Mouse (Mus musculus) CD4-positive, CD25-positive, alpha-beta regulatory T cell, adult 2 months (primary cell): Measurements from ENCODE around the gene Cd244a.

Experiments
- DNase-seq: peaks from one replicate; pipeline ENCODE4 v3.0.0-alpha.2; 2012; ENCODE audit warnings: low read depth, low spot score

The Cd244a gene

DNA sequence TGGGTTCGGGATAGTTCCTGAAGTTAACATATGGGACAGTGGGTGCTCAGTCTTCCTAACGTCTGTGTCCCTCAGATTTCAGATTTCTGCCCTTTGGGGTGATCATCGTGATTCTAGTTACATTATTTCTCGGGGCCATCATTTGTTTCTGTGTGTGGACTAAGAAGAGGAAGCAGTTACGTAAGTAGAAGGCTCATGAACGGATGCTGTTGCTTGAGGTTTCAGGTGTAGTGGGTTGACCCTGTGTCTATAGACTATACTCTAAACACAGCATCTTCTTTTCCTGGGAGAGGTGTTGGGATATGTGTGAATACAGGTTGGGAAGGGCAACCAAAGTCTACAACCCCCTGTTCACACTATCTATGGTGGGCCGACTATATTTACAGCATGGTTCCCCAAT, 18.2 kb downstream of the Cd244a start:
- no peak for DNase-seq

DNA sequence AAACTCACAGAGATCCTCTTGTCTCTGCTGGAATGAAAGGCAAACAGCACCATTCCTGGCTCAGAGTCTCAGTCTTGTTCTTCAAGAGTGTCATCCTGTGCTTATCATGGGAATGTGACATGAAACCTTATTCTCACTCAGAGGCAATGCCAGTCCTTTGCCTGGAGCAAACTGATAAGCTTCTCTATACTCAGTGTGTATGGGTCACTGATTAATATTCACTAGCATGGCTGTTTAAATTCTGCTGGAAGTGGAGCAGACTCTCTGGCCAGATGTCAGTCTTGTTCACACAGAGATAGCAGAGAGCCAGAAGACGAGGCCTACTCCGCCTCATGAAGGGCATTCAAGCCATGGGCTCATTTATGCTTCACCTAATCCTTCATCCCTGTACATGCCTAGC, 25.6 kb downstream of the Cd244a start:
- no peak for DNase-seq

DNA sequence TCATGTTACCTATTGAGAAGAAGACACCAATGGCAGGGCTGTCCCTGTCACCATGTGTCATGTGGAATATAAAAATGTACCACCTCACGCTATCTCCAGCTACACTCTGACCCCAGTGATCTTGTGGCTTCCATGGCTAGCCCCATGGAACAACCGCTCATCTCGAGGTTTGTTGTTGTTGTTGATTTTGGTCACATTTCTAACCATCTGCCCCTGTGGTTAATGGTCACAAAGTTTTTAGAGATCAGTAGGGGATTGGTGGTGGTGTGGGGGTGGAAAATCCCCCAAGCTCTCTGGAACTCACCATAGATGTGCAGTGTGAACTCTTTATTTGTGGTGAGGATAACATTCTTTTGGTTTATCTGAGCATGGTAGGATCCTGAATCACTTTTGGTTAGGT, 45.7 kb downstream of the Cd244a start:
- no peak for DNase-seq

DNA sequence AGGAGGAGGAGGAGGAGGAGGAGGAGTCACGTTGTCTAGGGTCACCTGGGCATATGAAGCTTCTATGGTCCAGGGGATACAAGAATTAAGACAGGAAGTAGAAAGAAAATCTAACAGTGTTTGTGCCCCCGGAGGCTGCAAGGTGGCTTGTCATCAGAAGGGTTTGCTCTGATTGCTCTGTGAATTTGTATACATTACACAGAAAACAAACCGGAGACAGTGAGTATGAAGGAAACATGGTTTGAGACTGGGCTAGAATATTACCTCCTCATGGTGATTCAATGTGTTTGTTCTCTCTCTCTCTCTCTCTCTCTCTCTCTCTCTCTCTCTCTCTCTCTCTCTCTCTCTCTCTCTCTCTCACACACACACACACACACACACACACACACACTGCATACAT, 47.7 kb downstream of the Cd244a start:
- peak; percentile 43 for DNase-seq

DNA sequence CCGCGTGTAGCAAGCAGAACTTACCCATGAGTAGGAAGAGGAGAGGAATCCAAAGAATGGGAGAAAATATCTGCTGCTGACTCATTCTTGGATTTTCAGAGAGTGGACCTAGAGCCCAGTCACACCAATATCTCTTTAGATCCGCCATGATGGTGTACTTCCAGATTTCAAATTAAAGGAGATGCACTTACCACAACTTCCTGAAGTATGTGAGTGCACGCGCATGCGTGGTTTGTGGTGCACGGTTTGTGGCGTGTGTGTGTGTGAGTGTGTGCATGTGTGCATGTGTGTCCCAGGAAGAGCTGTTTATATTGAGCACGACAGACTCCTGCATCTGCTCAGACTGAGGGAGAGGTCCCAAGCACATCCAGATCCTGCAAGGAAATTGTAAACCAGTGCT, 48.2 kb downstream of the Cd244a start, which contains the start of gene Ly9:
TSS of gene Ly9 (minus strand) at position 235 of the 400 bp plus-strand sequence.
- DNase-seq: peak; percentile 93

DNA sequence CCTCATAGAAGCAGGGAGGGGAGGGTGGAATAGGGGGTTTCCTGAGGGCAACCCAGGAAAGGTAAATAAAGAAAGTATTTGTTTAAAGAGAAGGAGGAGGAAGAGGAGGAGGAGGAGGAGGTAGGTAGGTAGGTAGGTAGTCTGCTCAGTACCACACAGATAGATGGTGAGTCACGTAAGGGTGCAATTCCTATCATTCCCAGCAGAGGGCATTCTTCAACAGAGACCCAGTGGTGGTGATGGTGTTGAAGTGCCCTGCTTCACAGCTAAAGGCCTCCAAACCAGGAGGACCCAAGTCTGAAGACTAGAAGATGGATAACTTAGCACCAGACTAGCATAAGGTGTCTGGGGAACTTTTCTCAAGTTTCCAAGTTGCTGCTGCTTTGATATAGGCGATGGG, 51.0 kb downstream of the Cd244a start:
- DNase-seq: peak; percentile 75

DNA sequence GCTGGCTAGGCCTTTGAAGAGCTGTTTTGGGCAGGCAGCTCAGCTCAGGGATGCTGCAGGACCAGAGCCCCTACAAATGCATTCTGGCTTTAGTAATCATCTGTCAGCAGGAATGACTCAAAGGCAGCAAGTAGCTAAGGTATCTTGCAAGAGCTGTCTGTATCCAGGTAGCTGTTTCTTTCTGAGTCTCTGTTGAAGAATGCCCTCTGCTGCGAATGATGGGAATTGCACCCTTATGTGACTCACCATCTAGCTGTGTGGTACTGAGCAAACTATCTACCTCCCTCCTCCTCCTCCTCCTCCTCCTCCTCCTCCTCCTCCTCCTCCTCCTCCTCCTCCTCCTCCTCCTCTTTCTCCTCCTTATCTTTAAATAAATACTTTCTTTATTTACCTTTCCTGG, 51.8 kb downstream of the Cd244a start:
- DNase-seq: peak; percentile 73

DNA sequence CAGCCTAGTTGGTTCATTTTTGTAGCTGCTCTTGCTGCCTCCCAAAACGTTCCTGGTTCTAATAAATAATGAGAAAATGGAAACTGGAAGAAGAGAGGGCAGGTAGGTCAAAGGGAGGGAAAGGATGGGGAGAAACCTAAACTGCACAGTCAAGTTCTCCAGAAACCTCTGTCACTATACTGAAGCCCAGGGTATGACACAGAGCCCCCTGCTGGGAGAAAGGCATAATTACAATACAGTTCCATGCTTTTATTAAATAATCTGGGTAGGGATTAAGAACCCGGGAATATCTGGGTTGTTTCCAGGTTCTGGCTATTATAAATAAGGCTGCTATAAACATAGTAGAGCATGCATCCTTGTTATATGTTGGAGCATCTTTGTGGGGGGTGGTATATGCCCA, 55.0 kb downstream of the Cd244a start:
- DNase-seq: peak; percentile 69

DNA sequence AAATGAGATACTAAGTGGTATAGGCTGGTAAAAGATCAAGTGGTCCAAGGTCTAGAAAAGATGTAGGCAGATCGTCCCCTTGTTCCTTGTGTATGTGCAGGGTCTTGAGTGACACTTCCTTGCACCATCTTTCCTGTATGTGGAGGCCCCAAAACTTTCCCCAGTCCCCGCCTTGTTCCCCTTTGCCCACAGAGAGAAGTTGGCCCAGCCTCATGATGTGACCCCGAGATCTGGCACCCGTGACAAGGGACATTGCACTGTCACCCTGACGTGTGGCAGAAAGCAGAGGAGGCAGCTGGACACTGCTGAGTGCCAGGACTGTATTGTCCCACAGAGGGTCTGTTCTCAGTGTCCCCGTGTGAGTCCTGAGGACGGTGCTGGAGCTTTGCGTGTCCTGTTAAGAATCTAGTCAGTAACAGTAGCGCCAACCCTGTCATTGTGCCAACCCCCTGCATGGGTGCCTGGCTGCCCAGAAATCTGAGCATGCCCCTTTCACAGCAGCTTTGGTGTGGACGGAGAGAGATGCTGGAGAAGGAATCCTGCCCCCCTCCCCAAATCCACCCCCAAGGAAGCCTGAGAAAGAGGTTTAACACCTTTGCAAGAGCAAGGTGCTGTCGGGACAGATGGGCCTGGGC, 58.0 kb downstream of the Cd244a start:
- DNase-seq: no peak

DNA sequence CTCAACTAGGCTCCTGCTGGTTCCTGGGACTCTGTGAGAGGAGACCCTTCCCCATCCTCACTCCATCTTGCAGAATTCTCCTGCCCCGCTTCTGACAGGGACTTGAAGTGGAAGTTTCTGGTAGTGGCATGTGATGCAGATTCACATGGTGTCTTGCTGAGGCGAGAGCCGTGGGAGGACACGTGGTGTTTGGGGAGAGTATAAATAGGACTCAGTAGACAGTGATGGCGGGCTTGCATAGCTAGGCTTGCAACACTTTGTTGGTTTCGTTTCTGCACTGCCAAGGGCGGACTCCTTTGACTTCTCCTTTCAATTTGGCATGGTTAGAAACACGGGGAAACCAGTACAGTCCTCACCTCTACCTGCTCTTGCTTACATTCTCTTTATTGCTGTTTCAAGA, 60.0 kb downstream of the Cd244a start:
- peak; percentile 49 for DNase-seq

DNA sequence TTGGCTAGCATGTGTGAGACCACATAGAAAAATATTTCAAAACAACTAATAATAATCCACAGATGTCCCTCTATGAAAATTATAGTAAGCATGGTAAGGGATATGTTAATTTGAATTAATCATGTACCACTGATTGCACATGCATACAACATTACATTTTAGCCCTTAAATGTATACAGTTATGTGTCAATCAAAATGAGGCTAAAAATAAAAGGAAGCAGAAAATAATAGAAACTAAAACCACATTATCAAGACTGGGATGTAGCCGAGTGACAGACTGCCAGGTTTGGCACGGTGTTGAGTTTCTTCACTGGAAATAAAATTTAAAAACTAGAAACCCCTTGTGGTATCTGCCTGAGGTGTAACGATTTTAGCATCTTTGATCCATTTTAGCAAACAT, 60.7 kb downstream of the Cd244a start:
- no peak for DNase-seq

DNA sequence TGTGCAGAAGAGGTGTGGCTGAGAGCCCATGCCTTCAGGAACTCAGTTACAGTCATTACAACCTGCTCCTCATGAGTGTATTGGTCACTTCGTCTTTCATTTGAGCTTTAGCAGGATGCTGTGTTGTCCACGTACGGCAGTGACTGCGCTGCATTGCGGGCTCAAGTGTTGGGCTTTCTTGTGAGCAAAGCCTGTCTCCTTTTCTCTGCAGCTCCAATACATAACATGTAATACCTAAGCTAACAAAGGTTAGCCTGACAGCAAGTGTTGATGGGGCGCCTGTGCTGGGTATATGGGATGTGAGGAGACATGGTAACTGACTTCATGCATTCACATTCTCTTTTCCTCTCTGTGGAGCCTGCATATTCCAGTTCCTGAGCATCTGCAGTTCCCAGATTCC, 61.1 kb downstream of the Cd244a start:
- no peak for DNase-seq

DNA sequence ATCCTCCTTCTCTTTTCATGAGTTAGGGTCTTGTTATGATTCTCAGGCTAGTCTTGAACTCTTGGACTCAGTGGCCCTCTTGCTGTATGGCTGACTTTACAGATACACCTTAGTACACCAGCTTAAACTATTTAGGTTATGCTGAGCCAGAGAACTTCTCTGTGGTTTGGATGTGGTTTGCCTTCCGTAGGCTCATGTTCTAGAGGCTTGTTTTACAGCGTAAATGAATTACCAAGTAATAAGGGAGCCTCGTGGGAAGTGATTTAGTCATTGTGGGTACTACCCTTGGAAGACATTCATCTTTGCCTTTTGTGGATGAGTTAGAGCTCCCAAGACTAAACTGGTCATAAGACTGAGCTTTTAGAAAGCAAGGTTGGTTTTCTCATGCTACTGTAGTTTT, 68.8 kb downstream of the Cd244a start:
- no peak for DNase-seq

DNA sequence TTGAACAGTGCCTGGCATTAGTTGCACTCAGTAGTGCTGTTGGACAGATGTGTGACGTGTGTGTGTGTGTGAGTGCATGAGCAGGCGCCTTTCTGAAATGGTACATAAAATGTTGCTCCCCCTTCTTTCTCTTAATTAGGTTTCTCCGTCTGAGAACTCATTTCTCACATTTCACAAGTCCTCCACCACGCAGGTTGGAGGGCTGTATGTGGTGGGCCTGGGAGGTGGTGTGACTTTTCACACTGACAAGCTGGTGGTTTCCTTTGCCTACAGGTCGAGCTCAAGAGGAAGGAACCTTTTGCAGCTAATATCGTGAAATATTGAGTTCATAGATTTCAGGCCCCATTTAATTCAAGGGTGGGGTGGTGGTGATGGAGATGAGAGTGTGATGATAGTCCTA, 70.2 kb downstream of the Cd244a start:
- no peak for DNase-seq

DNA sequence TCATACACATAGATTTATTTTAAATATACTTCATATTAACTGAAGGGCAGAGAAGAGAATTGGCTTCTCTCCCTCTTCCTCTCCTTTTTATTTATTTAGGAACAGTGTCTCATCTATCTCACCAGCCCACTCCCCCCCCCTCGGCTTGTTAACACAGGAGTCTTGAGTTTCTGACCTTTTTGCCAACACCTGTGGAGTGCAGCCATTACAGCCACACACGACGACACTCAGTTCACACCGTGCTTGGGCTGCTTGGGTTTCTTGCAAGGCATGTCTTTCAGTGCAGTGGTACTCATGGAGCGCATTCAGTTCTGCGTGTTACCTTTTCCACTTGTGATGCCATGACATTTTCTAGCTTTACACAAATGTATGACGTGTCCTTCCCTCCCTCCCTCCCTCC, 71.0 kb downstream of the Cd244a start:
- no peak for DNase-seq

DNA sequence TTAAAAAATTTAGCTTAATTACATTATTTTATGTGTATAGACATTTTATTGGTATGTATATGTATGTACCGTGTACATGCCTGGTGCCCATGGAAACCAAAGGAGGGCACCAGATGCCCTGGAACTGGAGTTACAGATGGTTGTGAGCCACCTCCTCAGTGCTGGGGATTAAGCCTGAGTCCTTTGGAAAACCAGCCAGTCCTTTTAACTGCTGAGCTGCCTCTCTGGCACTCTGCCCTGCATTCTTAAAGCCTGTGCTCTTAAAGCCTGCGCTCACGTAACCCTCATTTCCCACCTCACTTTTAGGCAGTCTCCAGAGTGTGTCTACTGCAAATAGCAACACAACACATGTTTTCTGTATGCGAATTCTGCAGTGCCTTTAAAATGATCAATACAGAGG, 71.9 kb downstream of the Cd244a start:
- no peak for DNase-seq

DNA sequence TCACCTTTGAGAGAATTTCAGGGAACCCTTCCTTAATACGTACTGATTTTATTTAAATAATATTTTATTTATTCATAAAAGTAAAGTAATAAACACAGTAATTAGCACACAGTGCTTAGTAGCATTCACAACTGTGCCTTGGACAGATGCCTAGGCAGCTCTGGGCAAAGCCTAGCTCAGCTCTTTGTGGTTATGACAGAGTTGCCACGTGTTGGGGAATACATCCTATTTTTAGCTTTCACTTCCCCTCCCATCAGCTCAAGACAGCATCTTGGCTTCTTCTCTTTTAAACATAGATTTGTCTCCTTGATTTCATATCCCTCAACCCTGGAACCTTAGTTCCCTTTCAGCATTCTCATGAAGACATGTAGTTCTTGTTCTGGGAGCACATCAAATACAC, 72.5 kb downstream of the Cd244a start:
- DNase-seq: peak; percentile 25

DNA sequence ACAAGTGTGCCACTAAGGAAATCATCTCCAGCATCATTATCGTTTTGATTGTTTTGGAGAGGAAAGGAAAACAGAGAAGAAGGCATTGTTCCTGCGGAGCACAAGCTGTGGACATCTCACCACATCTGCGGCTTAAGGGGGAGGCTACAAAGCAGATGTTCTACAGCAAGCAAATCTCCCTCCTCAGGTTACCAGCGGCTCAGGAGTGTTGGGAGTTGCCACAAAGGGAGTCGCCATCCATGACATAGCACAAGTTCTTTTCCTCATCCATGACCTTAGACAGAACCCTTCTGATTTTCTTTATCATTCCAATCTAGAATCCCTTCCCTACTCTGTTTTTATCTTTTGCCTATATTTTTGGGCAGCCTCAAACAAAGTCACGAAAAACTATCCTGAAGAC, 76.7 kb downstream of the Cd244a start:
- DNase-seq: no peak

DNA sequence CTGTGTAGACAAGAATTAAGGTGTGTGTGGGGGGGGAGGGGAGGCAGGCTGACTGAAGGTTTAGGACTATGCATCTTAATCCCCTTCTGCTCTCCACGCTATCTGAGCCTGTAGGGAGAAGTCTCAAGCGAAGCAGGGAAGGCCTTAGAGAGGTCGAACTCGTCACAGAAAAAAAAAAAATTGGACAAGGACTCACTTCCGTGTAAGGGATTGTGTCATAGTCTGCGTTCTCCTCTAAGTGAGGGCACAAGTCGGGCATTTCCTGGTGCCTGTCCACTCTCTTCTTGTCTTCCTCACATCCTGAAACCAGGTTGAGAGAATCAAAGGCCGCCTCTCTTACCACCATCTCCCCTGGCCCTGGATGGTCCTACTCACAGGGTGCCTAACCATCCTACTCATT, 78.1 kb downstream of the Cd244a start:
- DNase-seq: no peak

DNA sequence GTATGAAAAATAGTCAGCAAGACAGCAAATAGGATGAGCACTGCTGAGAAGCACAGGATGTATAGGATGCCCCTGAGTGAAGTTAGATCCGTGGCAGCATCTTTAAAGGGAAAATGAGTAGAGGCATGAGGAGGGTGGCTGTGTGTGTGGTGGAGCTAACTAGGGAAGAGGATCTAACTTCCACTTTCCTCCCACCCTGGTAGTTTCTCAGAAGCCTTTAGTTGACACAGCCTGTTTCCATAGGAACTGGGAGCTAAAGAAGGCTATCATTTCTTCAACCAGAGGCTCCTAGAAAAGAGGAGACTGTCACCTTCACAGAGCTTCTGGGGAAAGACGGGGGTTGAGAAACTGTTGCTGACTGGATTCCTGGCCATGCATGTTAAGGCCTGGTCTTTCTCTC, 79.7 kb downstream of the Cd244a start:
- DNase-seq: no peak

DNA sequence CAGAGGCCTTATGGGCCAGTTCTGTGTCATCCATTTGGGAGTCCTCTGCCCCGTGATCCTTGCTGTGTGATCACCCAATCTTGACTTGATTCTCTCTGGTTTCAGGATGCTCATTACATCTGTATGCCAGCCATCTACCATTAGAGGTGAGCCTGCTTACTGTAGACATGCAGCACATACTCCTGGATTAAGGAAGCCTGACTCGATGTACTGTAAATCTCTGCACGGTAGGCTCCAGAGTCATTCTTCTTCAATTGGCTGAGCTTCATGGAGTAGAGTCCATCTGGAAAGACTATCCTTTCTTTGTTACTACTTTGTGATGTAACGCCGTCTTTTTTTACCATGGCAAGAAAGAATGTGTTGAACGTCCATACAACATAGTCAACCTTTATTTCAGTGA, 81.8 kb downstream of the Cd244a start:
- DNase-seq: no peak

DNA sequence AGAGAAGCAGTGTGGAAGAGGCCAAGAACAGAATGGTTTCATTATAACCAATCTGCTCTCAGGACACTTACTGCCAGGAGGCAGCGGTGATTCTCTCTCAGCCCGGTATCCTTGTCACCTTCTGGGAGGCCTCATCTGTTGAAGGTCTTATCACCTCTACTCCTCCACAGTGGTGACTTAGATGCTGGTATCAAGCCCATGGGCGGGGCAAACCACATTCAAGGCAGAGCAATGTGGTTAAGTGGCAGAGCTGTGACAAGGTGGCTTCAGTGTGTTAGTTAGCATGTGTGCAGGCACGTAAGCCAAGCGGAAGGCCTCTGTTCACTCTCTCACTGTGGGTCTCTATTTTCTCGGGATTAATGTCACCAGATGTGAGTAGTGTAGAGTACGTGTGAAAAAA, 84.6 kb downstream of the Cd244a start:
- peak; percentile 78 for DNase-seq

DNA sequence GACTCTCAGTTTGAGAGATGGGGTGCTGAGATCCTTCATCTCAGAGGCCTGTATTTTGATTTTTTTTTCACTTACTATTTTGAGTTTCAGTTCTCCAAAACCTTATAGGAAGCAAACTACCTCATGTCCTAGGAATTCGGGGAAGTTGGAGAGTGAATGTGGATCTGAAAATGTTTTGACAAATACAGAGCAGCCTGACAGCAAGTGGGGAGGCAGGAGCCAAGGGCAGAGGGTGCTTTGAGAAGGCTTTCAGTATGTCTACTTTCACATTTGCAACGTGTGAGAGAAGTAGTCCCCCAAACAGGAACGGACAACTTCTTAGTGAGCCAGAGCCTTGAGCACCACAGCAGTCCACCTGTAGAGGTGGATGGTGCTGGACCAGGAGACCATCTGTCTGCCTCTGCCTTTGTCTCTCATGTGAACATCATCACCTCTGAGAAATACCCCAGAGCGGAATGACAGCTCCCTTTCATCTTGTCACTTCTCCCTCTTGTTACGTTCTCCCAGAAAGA, 87.5 kb downstream of the Cd244a start:
- DNase-seq: no peak

DNA sequence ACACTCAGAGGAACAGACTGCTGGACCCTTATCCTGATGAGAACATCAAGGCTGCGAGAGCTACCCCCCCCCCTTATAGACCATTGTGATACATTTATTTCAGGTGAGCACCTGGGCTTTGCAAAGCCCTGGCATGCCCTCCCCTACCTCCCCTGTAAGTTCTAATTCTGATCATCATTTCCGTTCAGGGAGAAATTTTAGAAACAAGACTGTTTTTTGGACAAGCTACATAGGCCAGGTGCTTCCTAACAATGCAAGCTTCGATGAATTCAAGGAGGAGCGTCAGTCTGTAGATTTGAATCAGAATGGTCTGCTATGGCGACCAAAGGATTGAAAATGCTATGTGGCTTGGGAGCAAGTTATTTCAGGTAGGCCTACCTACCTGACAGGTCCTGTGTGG, 88.7 kb downstream of the Cd244a start:
- no peak for DNase-seq
